Mouse (Mus musculus): ENCODE measurements around the gene Dtx4.

Gene Dtx4

GRCm38 (mm10) chr19:12496241-12496640 lies 5.0 kb downstream of the Dtx4 start:
- in situ Hi-C loops (cut with MboI, MseI) = loop anchor here in 1 of 2 experiments (10.0 kb wide), 1 partner anchor 681 kb away; the partner anchor contains the start of gene Stx3

- in situ Hi-C loops (cut with MboI, MseI) = loop anchor here in 1 of 2 experiments (10.0 kb wide), 1 partner anchor 680 kb away; the partner anchor contains the start of gene Stx3
Measured at GRCm38 (mm10) chr19:12494972-12495535, 6.2 kb downstream of the Dtx4 start.

GRCm38 (mm10) chr19:12494187-12494458 lies 7.1 kb downstream of the Dtx4 start:
- in situ Hi-C loops (cut with MboI, MseI) = loop anchor here in 1 of 2 experiments (10.0 kb wide), 1 partner anchor 679 kb away; the partner anchor contains the start of gene Stx3

- in situ Hi-C loops (cut with MboI, MseI) = loop anchor here in 1 of 2 experiments (10.0 kb wide), 1 partner anchor 679 kb away; the partner anchor contains the start of gene Stx3
Measured at GRCm38 (mm10) chr19:12493453-12494186, 7.6 kb downstream of the Dtx4 start.

GRCm38 (mm10) chr19:12491636-12492035 lies 9.6 kb downstream of the Dtx4 start:
- in situ Hi-C loops (cut with MboI, MseI) = loop anchor here in 1 of 2 experiments (10.0 kb wide), 1 partner anchor 677 kb away; the partner anchor contains the start of gene Stx3

GRCm38 (mm10) chr19:12489675-12490570 lies 11.3 kb downstream of the Dtx4 start:
- in situ Hi-C loops (cut with MboI, MseI) = loop anchor here in 1 of 2 experiments (10.0 kb wide), 1 partner anchor 675 kb away; the partner anchor contains the start of gene Stx3

GRCm38 (mm10) chr19:12488969-12489674 lies 12.1 kb downstream of the Dtx4 start:
- in situ Hi-C loops (cut with MboI, MseI) = no loop called here

- in situ Hi-C loops (cut with MboI, MseI) = no loop called here
Measured at GRCm38 (mm10) chr19:12488205-12488966, 12.9 kb downstream of the Dtx4 start.

- in situ Hi-C loops (cut with MboI, MseI) = no loop called here
Measured at GRCm38 (mm10) chr19:12487511-12488204, 13.6 kb downstream of the Dtx4 start.

GRCm38 (mm10) chr19:12486875-12487274 lies 14.4 kb downstream of the Dtx4 start:
- in situ Hi-C loops (cut with MboI, MseI) = no loop called here

- in situ Hi-C loops (cut with MboI, MseI) = no loop called here
Measured at GRCm38 (mm10) chr19:12485631-12486030, 15.6 kb downstream of the Dtx4 start.

- in situ Hi-C loops (cut with MboI, MseI) = no loop called here
Measured at GRCm38 (mm10) chr19:12485223-12485622, 16.0 kb downstream of the Dtx4 start.

GRCm38 (mm10) chr19:12484210-12484609 lies 17.0 kb downstream of the Dtx4 start:
- in situ Hi-C loops (cut with MboI, MseI) = no loop called here

GRCm38 (mm10) chr19:12483782-12484181 lies 17.5 kb downstream of the Dtx4 start:
- in situ Hi-C loops (cut with MboI, MseI) = no loop called here

- in situ Hi-C loops (cut with MboI, MseI) = loop anchor here in 1 of 2 experiments (10.0 kb wide), 1 partner anchor 464 kb away; no protein-coding TSS in a partner anchor
Measured at GRCm38 (mm10) chr19:12478369-12478768, 22.9 kb downstream of the Dtx4 start.

- in situ Hi-C loops (cut with MboI, MseI) = loop anchor here in 1 of 2 experiments (10.0 kb wide), 1 partner anchor 462 kb away; no protein-coding TSS in a partner anchor
Measured at GRCm38 (mm10) chr19:12476721-12477270, 24.5 kb downstream of the Dtx4 start.

- in situ Hi-C loops (cut with MboI, MseI) = loop anchor here in 1 of 2 experiments (10.0 kb wide), 1 partner anchor 461 kb away; no protein-coding TSS in a partner anchor
Measured at GRCm38 (mm10) chr19:12475380-12476250, 25.6 kb downstream of the Dtx4 start.

GRCm38 (mm10) chr19:12473951-12474350 lies 27.3 kb downstream of the Dtx4 start:
- in situ Hi-C loops (cut with MboI, MseI) = loop anchor here (5.0 to 25.0 kb wide), 3 partner anchors 98 to 1587 kb away; partner anchors contain the start of genes Prpf19 (in 1 of the 2) and Tmem109 (in 1 of the 2)
